Mouse (Mus musculus) gonadal fat pad, adult 2 months (tissue): ENCODE measurements around the gene 4930544G11Rik. TPM values are rescaled to one million over a fixed set of nuclear protein-coding genes. Genes with fewer than 3 reads are reported as not detected.

ENCODE experiments used
- DNase-seq: peaks from one replicate; pipeline ENCODE4 v3.0.0-alpha.2; 2012; ENCODE audit warnings: low read depth
- polyA plus RNA-seq: library from polyadenylated mRNA; depleted of rRNA; stranded (reverse); fragments of >200 nt; gene quantifications from 2 replicates; pipeline ENCODE4 v1.2.3, GENCODE M21; 2012; rRNA removed

4930544G11Rik gene
- 0.15 and 0.41 TPM in 2 replicates for polyA plus RNA-seq

DNA sequence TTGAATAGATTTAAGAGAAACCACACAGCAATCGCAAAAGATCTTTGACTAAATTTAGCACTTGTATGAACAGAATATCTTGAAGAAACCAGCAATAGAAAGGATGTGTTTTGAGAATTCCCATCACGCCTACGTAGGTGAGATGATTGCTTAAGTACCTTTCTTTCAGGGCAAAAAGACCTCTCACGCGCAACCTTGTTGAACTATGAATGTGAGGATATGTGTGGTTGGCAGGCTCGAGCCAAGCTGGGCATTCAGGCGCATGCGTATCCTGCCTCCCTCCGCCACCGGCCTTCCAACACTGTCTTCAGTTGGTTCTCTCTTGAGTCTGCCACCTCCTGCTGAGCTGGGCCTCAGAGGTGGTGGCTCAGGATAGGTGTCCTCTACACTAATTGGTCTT lies at the start of gene 4930544G11Rik:
TSS of gene 4930544G11Rik (plus strand) at position 301 of the 400 bp plus-strand sequence.
- DNase-seq = no peak

DNA sequence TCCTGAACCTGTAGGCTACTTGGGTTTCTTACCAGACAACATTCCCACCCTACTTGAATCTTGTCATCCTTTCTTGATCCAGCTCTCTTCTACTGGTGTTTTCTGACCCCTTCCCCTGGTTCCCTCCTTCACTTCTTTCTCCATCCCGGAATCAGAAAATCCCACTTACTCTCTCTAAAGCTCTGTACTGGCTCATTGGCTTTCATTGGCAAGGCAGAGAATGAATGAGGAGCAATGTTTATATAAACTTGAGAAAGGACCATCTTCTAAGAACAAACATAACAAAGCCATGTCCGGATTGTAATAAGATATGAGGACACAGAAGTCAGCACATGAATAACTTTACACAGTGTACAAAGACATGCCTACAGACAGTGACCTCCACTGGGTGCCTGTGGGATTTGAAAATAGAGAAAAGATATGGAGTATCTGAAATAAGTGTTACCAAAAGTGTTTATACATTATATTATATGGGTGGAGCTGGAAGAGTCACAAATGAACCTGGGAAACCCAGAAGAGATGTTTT lies 45.7 kb upstream of the 4930544G11Rik start:
- no peak for DNase-seq

- no peak for DNase-seq
Observed at GRCm38 (mm10) chr6:65915421-65915820, 37.0 kb upstream of the 4930544G11Rik start.

GRCm38 (mm10) chr6:65921703-65922102 lies 30.7 kb upstream of the 4930544G11Rik start:
- no peak for DNase-seq

- DNase-seq = no peak
Observed at GRCm38 (mm10) chr6:65923501-65924084, 28.8 kb upstream of the 4930544G11Rik start.

DNA sequence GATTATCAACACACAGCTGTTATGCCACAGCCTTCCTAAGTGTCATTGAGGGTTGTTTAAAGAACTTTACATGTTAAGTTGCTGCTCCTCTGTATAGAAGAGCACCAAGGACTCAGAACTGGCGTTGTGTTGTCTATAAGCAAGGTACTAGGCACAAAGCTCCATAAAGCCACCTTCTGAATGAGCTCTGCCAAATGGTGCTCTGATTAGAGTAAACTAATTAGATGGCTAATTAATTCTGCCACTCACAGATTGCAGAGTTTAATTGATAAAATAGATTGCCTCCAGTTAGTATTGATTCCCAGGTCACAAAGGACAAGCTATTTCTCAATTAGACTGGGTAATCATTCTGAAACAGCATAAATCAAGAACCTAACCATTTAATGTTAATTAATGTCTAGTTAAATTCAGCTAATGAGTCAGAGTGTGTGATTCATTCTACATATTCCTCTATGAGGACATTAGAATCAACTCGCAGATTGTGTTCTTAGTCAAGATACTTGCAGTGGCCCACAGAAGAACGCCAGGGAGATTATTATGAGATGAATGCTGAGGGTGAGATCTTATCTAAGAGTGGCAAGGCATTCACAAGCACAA lies 26.6 kb upstream of the 4930544G11Rik start:
- no peak for DNase-seq

DNA sequence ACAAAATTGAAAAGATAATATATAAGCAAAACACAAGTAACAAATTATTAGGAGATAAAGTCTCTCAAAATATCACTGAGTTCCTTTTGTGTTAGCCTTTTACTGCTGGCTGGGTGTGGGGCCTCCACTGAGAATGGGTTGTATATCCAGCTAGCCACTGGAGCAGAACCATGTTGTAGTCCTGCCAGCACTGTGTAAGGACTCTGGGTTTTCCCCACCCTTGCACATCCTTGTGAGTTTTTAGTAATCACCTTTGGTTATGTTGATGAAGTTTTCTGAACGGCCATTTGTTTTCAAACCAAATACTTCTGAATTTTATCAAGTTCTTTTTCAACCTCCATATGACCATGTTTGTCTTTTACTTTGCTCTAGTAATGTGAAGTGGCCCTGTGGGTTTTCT lies 21.9 kb upstream of the 4930544G11Rik start:
- no peak for DNase-seq

DNA sequence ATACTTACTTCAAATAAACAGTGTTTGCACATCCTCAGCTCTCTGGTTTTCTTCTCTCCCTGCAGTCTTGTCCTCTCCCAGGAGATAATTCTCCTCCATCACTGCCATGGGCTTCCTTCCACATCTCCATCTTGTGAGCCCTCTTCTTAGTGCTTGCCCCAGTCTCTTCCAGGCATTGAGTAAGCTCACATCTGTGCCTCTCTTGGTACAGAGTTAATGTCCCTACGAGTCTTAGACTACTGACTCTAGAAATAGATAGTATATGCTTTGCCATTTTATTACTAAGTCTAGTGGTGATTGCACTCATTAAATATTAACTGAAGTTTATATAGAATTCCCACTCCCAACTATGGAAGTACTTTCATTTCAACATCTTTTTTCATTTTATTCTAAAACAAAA lies 19.6 kb upstream of the 4930544G11Rik start:
- no peak for DNase-seq

- no peak for DNase-seq
Observed at GRCm38 (mm10) chr6:65933177-65933576, 19.2 kb upstream of the 4930544G11Rik start.

DNA sequence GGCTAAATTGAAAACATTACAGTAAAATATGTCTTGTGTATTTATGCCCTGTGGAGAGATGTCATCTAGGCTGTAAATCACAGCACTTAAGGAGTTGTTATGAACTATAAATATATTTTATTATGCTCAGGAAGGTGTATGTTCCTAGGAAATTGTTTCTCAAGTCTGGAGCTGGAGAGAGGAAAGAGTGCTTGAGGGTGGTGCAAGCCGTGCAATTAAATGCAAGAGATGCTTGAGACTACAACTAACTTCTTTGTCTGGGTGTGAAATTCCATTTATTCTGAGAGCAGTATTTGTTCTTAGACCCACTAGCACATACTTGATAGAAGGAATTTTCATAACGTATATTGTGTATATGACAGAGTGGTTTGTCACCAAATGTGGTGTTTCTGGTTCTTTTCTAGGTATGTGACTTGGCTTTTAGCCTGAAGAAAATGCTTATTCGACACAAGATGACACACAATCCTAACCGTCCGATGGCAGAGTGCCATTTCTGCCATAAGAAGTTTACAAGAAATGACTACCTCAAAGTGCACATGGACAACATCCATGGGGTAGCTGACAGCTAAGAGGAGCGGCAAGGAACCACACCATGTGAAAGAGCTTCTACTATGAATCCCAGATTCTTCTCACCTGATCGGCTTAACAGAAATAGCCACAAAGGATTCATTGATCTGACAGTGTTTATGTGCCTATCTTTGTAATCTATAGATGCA lies 16.7 kb upstream of the 4930544G11Rik start:
- no peak for DNase-seq

DNA sequence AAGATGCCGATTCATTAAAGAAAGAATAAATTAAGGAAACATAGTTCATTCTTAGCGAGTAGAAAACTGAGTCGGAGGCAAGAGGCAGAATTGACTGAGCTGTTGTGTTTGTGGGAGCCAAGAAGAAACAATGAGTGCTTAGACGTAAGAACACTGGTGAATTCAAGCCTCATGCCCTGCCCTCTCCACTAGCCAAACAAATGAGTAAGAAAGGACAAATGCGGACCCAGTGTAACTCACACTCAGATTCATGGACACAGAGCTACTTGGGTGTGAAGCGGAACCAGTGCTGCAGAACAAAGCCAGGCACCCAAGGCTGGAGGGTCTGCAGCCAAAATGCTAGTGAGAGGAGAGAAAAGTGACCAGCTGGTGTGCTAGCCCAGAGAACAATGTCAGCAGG lies 1.9 kb upstream of the 4930544G11Rik start:
- no peak for DNase-seq

- DNase-seq = no peak
Observed at GRCm38 (mm10) chr6:65969386-65970111, 17.1 kb downstream of the 4930544G11Rik start.

DNA sequence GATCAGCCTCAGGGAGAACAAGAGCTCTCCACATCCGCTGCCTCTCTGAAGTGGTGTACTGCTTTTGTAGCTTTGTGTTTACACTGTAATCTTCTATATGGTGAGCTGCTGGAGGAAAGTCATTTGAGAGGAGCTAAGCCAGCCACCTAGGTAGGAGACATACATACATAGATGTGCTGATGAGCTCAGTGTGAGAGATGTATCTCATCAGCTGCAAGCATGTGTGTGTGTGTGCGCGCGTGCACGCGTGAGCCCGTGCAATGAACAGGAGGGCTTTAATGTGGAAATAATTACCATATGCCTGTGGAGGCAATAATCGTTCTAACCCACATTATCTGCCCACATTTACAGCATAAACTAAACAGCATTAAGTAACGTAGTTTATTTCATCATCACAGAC lies 18.0 kb downstream of the 4930544G11Rik start:
- no peak for DNase-seq

GRCm38 (mm10) chr6:65992081-65992480 lies 39.7 kb downstream of the 4930544G11Rik start:
- no peak for DNase-seq

DNA sequence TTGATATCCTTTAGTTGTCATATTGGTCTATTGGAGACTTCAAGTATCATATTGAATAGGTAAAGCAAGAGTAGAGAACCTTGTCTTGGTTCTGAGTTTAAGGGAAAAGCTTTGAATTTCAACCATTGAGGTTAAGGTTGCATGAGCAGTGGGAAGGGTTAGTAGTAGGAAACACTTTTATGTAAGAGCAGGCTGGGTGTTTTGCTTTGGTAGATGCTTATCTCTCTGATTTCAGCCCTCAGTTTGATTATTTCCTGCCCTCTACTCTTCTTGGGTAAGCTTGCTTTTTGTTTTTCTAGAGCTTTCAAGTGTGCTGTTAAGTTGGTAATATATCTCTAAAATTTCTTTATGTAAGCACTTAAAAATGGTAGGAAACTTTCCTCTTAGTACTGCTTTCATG lies 45.9 kb downstream of the 4930544G11Rik start:
- DNase-seq = no peak

Other genes with a start within 250 kb of the 4930544G11Rik start
- 1.8 and 2.0 TPM in 2 replicates for gene Prdm5, start 173.6 kb upstream of the 4930544G11Rik start, polyA plus RNA-seq